Mouse (Mus musculus) kidney, postnatal 0 days (tissue): Measurements from ENCODE around the gene Inpp5d. TPM values are rescaled to one million over a fixed set of nuclear protein-coding genes. Genes with fewer than 3 reads are reported as not detected.

Experiments used
- ATAC-seq: fragments of 200-750 bp; cut with Nextera tagmentation; replicated peaks from 2 replicates; pipeline ENCODE4 v1.8.0; 2017; ENCODE audit warnings: low read depth, moderate number of reproducible peaks, moderate TSS enrichment, moderate library complexity; ENCODE audit not compliant: low FRiP score
- DNase-seq: peaks from one replicate; pipeline ENCODE4 v3.0.0-alpha.2; 2016; ENCODE audit warnings: low spot score
- H3K27ac ChIP-seq: fragments of 300-500 bp; sonication (generic); 2 replicates; pipeline ENCODE4 v1.5.1; 2014; ENCODE audit warnings: mild to moderate bottlenecking
- H3K27me3 ChIP-seq: fragments of 300-500 bp; sonication (generic); 2 replicates; pipeline ENCODE4 v1.6.1; 2014; ENCODE audit warnings: low read length, mixed read lengths; ENCODE audit not compliant: insufficient read depth
- H3K36me3 ChIP-seq: fragments of 300-500 bp; sonication (generic); 2 replicates; pipeline ENCODE4 v1.6.1; 2014; ENCODE audit warnings: low read length, mixed read lengths; ENCODE audit not compliant: insufficient read depth
- H3K4me1 ChIP-seq: fragments of 300-500 bp; sonication (generic); replicated peaks from 2 replicates; pipeline ENCODE4 v1.6.1; 2014; ENCODE audit warnings: antibody characterized with exemption, low read length, mixed read lengths; ENCODE audit not compliant: insufficient read depth
- H3K4me2 ChIP-seq: fragments of 300-500 bp; sonication (generic); 2 replicates; pipeline ENCODE4 v1.6.1; 2014; ENCODE audit warnings: mild to moderate bottlenecking, low read length, moderate library complexity, mixed read lengths
- H3K4me3 ChIP-seq: fragments of 300-500 bp; sonication (generic); replicated peaks from 2 replicates; pipeline ENCODE4 v1.5.1; 2014; ENCODE audit warnings: low read depth, low read length
- H3K9ac ChIP-seq: fragments of 300-500 bp; sonication (generic); 2 replicates; pipeline ENCODE4 v1.6.1; 2014; ENCODE audit warnings: low read depth, low read length
- H3K9me3 ChIP-seq: fragments of 300-500 bp; sonication (generic); replicated peaks from 2 replicates; pipeline ENCODE4 v1.6.1; 2016; ENCODE audit warnings: low read length, inconsistent platforms, mixed read lengths
- CTCF ChIP-seq: IDR thresholded peaks from 2 replicates; pipeline ENCODE4 v1.5.1; 2016; ENCODE audit warnings: antibody characterized with exemption, low read depth, mild to moderate bottlenecking, moderate library complexity
- WGBS: fragments of 180-500 bp; shearing (Covaris S2); extraction: QIAGEN DNeasy Blood & Tissue Kit; methylation state at CpG from one replicate; pipeline ENCODE4 v1.1.7; 2014; 5-methylcytosine and 5-hydroxymethylcytosine counted together
- polyA plus RNA-seq: library from polyadenylated mRNA; unstranded; fragments of >200 nt; fragmentation: Nextera tagmentation; extraction: Ambion mirVana; gene quantifications from 2 replicates; pipeline ENCODE4 v1.2.1, GENCODE M21; 2015

The Inpp5d gene
- polyA plus RNA-seq, 1 experiment from 2014 or later: 6.6 TPM

GRCm38 (mm10) chr1:87580824-87581223 is 39.3 kb upstream of the Inpp5d start:
- Histone ChIP-seq H3K4me2 (no peak overlapping the region), H3K27me3 (no peaks in the 10 kb centered on the region), H3K9me3 (no peaks in the 10 kb centered on the region), H3K27ac (no peak overlapping the region), H3K4me3 (no peak overlapping the region), H3K9ac (no peak overlapping the region), H3K4me1 (no peaks in the 10 kb centered on the region), H3K36me3 (no peaks in the 10 kb centered on the region)
- TF ChIP-seq CTCF: no peak
- DNase-seq (no peak), ATAC-seq (no peak)
- 18% methylated on average over 3 of the region's 3 CpGs for WGBS

GRCm38 (mm10) chr1:87589162-87589561 is 30.9 kb upstream of the Inpp5d start:
- ATAC-seq: no peak

GRCm38 (mm10) chr1:87589980-87590379 is 30.1 kb upstream of the Inpp5d start:
- no peaks in the 10 kb centered on the region for H3K4me1 ChIP-seq
- no peak for DNase-seq
- 89% methylated on average over 8 of the region's 8 CpGs for WGBS
- no peak overlapping the region for H3K27ac ChIP-seq
- H3K4me2 ChIP-seq: no peak overlapping the region
- no peak overlapping the region for H3K9ac ChIP-seq
- H3K9me3 ChIP-seq: no peaks in the 10 kb centered on the region
- H3K27me3 ChIP-seq: no peaks in the 10 kb centered on the region
- no peak for TF ChIP-seq CTCF
- ATAC-seq: no peak
- H3K4me3 ChIP-seq: no peak overlapping the region
- no peaks in the 10 kb centered on the region for H3K36me3 ChIP-seq

More at GRCm38 (mm10) chr1:87589162-87589561, 30.9 kb upstream of the Inpp5d start:
- H3K27me3 ChIP-seq: no peaks in the 10 kb centered on the region
- no peaks in the 10 kb centered on the region for H3K4me1 ChIP-seq
- no peaks in the 10 kb centered on the region for H3K36me3 ChIP-seq
- no peak for DNase-seq
- TF ChIP-seq CTCF: no peak
- no peaks in the 10 kb centered on the region for H3K9me3 ChIP-seq
- no peak overlapping the region for H3K4me3 ChIP-seq
- no peak overlapping the region for H3K4me2 ChIP-seq
- H3K27ac ChIP-seq: no peak overlapping the region
- no peak overlapping the region for H3K9ac ChIP-seq
- WGBS: 88% methylated on average over 7 of the region's 7 CpGs

GRCm38 (mm10) chr1:87594261-87594660 is 25.9 kb upstream of the Inpp5d start:
- H3K36me3 ChIP-seq: no peaks in the 10 kb centered on the region
- H3K9ac ChIP-seq: no peak overlapping the region
- DNase-seq (no peak), ATAC-seq (no peak)
- 73% methylated on average over 3 of the region's 3 CpGs for WGBS
- H3K4me3 ChIP-seq: no peak overlapping the region
- no peaks in the 10 kb centered on the region for H3K27me3 ChIP-seq
- no peaks in the 10 kb centered on the region for H3K4me1 ChIP-seq
- H3K27ac ChIP-seq: no peak overlapping the region
- no peaks in the 10 kb centered on the region for H3K9me3 ChIP-seq
- H3K4me2 ChIP-seq: no peak overlapping the region
- no peak for TF ChIP-seq CTCF

GRCm38 (mm10) chr1:87594671-87595070 is 25.4 kb upstream of the Inpp5d start:
- no peak overlapping the region for H3K9ac ChIP-seq
- TF ChIP-seq CTCF: no peak
- H3K9me3 ChIP-seq: no peaks in the 10 kb centered on the region
- no peak overlapping the region for H3K27ac ChIP-seq
- 91% methylated on average over 10 of the region's 10 CpGs for WGBS
- no peak overlapping the region for H3K4me2 ChIP-seq
- H3K4me1 ChIP-seq: no peaks in the 10 kb centered on the region
- DNase-seq: no peak
- H3K36me3 ChIP-seq: no peaks in the 10 kb centered on the region
- no peak overlapping the region for H3K4me3 ChIP-seq
- no peak for ATAC-seq
- no peaks in the 10 kb centered on the region for H3K27me3 ChIP-seq

- 77% methylated on average over 7 of the region's 7 CpGs for WGBS
- H3K4me1 ChIP-seq: no peaks in the 10 kb centered on the region
- no peak for TF ChIP-seq CTCF
- no peaks in the 10 kb centered on the region for H3K27me3 ChIP-seq
- H3K4me2 ChIP-seq: no peak overlapping the region
- H3K36me3 ChIP-seq: no peaks in the 10 kb centered on the region
- no peak overlapping the region for H3K27ac ChIP-seq
- H3K9me3 ChIP-seq: no peaks in the 10 kb centered on the region
- DNase-seq (no peak), ATAC-seq (no peak)
- H3K4me3 ChIP-seq: no peak overlapping the region
- H3K9ac ChIP-seq: no peak overlapping the region
These were observed 19.6 kb upstream of the Inpp5d start for GRCm38 (mm10) chr1:87600533-87600932.

GRCm38 (mm10) chr1:87601801-87602200 is 18.3 kb upstream of the Inpp5d start:
- Histone ChIP-seq H3K4me1 (no peaks in the 10 kb centered on the region), H3K27ac (no peak overlapping the region), H3K4me3 (no peak overlapping the region), H3K4me2 (no peak overlapping the region), H3K36me3 (no peaks in the 10 kb centered on the region), H3K9me3 (no peaks in the 10 kb centered on the region), H3K27me3 (no peaks in the 10 kb centered on the region), H3K9ac (no peak overlapping the region)
- TF ChIP-seq CTCF: no peak
- no peak for DNase-seq
- no peak for ATAC-seq
- WGBS: 70% methylated on average over 2 of the region's 2 CpGs
